Mouse (Mus musculus) kidney, adult 2 months (tissue): Measurements from ENCODE around the gene Wdr77.

Source experiments
- CTCF ChIP-seq: fragments of 200-500 bp; conservative IDR thresholded peaks from 2 replicates; pipeline ENCODE4 v1.5.1; 2011; ENCODE audit warnings: low read depth, mild to moderate bottlenecking, control low read depth, low read length, moderate library complexity, mixed read lengths; ENCODE audit not compliant: insufficient read depth, insufficient read length
- POLR2A ChIP-seq: fragments of 200-500 bp; IDR thresholded peaks from one replicate; pipeline ENCODE4 v1.6.1; 2011; ENCODE audit warnings: low read depth, low read length, control low read depth

DNA sequence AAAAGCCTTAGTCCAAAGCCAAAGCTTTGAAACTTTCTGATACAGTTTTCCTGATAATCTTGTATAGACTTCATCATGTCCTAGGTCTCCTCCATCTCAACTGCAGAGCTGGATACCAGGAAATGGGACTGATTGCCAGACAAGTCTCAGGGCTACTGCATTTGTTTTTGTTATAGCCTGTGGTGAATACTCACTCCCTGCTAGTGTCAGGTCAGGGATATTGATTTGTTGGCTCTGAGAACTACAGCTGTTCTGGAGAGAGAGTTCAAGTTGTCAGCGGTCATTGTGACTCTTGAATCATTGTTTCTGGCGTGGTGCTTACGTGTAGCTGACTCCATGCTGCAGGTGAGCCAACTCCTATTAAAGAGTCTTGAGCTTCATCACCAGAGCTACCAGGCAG, 14.2 kb downstream of the Wdr77 start, which contains the start of gene Ovgp1:
- no peak for TF ChIP-seq POLR2A
- TF ChIP-seq CTCF = no peak
